Mouse (Mus musculus) 416B (cell line): ENCODE data around the gene Nmi.

Experiments
- DNase-seq: peaks from one replicate; pipeline ENCODE4 v3.0.0; 2011; ENCODE audit warnings: low read depth

Gene Nmi

DNA sequence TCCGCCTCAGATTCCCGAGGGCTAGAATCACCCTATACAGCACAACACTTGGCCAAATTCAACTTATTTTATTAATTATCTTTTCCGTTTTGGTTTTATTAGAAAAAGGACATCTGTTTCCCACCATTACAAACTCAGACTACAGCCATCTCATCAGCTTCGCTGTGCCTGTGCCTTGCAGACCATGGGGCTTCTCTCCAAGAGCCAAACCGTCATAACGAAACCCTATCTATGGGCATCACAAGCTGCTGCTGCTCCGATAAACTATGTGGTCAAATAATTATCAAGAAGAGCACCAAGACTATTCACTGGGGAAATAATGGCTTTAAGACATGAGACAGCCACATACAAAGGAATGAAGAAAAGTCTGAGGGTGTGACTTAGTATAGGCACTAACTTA, 31.5 kb downstream of the Nmi start:
- no peak for DNase-seq

DNA sequence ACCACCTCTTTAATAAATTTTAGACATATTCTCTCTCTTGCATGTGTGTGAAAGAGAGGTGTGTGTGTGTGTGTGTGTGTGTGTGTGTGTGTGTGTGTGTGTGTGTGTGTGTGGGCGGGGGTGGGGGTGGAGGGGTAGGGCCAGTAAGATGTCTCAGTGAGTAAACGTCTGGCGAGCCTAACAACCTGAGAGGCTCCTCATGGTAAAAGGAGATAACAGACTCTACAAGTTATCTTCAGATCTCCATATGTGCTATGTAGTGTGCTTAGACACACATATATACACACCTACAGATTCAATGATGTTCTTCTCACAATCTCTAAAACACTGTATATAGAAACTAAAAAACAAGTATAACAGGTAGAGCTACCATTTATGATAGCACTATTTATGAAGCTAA, 34.5 kb downstream of the Nmi start:
- no peak for DNase-seq

DNA sequence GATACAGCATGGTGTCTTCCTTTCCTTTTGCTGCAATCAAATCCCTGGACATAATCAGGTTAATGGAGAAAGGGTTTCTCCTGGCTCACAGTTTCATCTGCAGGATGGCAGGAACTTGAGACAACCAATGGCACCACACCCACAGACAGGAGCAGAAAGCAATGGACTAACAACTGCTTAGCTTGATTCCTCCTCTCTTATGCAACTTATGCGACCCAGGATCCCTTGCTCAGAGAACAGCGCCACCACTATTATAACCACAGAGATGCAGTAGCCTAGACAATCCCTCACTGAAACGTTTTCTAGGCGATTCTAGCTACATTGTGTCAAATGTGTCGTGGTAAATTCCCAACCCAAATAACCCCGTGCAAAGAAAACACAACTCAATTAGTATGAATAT, 36.3 kb downstream of the Nmi start:
- DNase-seq, result no peak

DNA sequence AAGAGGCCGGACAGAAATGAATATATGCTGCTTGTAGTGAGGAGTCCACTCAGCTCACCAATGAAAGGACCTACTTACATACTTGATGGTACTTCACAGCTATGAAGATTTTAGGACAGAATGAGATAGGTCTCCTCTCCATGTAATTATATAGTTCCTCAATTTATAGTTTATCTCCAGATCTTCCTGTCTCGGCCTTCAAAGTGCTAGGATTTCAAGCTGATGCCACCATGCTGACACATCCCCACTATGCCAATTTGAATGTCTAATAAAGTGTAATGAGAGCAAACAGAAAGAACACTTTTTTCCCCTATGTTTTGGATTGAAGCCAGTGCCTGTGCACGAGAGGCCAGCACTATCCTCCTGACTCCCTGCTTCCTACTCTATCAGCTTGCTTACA, 36.7 kb downstream of the Nmi start:
- no peak for DNase-seq

DNA sequence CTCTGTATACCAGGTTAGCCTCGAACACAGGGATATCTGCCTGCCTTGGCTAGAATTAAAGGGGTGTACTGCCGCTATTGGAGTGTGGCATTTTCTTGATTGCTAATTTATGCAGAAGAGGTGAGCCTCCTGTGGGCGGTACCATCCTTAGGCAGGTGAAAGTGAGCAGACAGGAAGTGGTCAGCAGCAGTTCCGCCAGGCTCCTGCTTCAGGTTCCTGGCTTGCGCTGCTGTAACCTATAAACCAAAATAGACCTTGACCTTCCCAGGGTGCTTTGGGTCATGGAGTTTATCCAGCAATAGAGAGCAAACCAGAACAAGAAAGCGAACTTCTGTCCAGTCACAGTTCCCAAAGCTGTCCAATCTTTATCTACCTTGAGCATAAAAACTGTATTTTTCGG, 37.4 kb downstream of the Nmi start:
- no peak for DNase-seq

DNA sequence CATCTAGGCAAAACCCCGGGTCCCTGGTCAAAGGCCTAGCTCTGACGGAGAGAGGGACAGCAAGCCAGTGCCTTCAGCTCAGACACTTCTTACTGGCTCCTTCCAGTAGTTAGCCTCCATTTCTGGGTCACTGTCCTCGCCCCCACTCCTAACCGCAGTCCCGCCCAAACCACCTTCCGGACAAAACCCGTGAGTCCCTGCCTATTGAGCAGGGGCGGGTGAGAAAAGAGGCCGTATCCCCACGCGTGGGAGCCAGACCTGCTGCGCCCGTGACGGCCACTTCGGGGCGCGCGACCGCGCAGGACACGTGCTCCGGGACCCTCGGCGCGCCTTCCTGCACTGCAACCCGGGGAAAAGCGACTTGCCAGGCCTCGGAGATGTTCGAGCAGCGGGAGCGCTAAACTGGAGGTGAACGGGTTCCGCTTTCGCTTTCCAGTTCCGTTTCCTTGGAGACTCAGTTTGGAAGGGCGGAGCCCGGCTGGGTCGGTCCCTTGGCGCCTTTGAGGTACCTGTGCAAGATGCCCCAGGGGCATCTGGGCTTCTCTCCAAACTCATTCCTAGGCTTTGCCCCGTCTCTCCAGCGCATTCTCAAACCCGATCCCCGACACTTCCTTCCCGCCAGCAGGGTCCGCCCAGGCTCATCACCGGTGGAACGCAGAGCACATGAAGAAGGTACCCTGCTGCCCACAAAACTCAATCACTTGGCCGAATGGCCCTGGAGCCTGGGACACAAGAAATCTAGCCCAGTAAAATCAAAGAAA, 38.5 kb downstream of the Nmi start, which contains the start of gene Rbm43:
Gene Rbm43, minus strand, starts transcription at position 590 of the 761 bp plus-strand sequence.
- peak; percentile 89 for DNase-seq

DNA sequence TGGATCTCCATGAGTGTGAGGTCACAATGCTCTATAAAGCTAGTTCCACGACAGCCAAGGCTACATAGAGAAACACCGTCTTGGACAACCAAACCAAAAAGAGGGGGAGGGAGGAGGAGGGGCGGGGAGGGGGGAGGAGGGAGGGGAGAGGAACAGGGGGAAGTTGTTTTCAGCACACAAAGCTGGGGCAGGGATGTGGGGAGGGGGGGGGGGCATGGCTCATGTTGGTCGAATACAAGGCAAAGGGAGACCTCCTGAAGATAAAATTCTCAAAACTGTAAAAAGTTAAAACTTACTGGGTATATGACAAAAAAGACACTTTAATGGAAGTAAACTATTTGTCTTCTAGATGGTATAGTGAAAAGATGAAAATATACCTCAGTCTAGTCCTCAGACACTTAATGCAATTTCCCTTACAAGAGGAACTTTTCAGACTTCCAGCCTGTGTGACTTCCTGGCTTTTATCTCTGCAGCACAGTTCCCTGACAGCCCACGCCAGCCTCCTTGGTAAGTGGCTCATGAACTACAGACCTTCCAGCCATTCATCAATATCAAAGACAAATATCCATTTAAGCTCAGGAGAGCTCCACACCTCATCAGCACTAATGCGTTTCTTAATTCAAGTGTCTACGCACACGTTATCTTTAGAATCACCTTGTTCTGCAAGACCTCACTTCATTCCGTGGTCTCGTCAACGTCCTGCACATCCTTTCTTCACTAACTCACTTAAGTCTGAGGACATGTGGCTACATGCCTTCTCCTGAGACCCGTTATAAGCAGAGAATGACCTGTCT, 39.8 kb downstream of the Nmi start:
- peak; percentile 80 for DNase-seq

DNA sequence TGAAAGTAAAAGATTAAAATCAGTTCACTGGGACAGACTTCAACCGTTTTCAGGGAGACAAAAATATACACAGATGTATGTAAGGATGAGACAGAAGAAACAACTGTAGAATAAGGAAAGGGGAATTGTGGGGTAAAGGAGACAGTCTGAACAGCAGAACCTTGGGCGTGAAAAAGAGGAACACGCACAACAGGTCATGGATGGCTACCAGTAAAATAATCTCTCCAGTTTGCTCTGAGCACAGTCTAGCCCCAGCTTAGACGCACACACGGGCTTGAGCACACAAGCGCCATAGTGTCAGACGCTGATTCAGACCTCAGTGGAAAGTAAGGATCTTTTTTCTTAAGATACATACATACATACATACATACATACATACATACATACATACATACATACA, 42.1 kb downstream of the Nmi start:
- no peak for DNase-seq

DNA sequence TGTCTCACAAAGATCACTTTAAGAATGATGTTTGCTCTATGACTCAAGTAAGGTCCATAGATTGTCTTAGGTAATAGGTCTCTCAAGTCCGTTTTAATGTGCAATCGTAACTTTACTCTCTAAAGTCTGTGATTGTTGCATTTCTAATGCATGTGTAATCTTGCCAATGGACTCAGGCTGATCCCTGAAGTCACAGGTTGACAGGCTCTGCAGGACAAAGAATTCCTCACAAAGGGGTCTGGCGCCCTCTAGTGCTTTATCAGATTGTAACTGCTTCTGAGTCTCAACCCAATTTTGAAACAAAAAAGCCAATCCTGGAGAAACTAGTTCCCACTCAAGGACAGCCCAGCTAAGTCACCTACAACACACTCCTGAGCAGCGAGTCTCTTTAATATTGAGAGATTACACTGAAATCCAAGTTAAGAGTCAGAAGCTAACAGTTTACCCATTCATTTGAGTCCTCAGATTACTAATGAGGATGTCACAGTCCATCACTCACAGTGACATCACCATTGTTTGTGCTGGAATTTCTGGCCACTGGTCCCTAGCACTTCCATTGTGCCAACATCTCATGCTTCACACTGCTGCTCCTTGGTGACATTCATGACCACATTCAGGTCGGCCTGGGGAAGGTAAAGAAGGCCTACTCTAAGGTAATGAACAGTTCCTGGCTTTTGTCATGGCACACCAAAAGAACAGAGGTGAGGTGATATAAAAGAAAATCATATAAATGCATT, 58.2 kb downstream of the Nmi start:
- DNase-seq, result peak; percentile 82

DNA sequence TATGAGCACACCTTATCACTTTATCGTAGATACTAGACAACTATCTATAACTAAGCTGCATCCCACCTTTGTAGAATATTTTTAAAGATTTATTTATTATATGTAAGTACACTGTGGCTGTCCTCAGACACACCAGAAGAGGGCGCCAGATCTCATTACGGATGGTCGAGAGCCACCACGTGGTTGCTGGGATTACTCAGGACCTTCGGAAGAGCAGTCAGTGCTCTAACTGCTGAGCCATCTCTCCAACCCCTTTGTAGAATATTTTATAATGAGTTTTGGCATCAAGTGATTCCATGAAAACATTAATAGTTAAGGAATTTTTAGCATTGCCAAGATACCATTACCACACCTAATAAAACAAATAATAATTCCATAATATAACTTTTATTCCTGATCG, 58.8 kb downstream of the Nmi start:
- no peak for DNase-seq

DNA sequence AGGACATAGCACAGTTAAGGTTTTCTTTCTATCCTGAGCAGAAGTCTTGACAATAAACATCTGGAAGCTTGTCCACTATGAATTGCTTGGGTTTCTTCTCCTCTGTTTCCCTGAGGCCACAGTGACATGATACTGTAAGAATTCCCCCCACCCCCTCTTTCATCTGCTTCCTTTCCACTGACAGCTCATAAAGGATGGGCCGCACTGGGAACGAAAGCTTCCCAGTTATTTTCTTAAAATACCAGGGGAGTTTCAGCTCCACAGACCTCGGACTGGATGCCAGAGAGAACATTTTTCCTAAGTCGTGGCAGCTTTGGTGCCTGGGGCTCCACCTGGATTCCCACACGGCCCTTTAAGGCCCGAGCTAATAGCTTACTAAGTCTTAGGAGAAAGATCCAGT, 60.6 kb downstream of the Nmi start:
- no peak for DNase-seq

DNA sequence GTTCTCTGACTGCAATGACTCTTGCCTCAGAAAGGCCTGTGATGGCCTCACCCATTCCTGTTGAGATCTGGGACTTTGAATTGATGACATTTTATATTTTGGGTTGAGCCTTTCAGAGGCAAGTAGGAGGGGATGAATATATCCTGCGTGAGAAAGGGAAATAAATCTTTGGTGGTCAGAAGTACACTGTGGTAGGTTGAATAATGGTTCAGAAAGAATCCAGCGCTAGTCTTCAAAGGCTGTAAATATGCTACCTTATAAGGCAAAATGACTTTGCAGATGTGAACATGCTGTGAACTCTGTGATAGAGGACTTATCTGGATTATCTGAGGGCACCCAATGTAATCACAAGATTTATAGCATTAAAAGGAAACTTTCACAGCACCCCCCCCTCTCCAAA, 61.4 kb downstream of the Nmi start:
- DNase-seq, result no peak

DNA sequence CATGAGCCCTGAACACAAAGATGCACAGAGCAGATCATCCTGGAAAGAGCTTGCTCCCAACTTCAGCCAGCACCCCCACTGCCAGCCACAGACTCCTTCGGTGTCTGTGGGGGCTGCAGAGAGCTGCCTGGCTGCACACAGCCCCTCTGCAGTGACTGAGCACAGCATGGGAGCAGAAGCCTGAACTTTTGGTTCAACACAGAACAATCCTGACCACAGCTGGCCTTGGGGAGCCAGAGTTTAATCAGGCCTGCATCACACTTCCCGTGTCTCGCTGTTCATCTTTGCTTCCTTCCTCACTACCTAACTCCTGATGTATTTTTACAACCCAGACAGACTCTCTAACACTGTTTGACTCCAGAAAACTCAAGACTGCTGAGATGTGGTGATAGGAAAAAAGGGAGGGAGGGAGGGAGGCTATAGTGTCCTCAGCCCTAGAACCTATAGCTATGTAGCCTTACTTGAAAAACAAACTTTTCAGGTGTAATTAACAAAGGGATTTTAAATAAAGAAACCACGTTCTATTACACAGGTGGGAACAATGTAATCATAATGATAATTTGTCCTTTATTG, 65.7 kb downstream of the Nmi start:
- peak; percentile 87 for DNase-seq

DNA sequence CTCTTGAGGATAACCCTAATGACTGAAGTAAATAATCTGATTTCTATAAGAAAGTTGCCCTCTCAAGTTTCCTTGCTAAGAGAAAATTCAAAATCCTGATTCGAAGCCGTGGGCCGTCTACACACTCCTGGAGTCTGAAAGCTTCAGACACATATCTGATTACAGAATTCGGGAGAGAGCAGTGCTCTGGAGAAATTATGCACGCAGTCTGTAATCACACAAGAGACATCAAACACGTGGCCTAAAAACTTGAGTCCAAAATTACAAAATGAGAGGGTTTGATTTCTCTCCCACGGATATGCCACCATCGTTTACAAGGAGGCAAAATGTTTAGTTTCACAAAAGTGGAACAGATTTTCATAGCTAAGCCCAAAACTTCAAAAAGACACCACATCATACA, 67.7 kb downstream of the Nmi start:
- no peak for DNase-seq
